Mouse (Mus musculus): ENCODE results near the gene Snx21. TPM values are rescaled to one million over a fixed set of nuclear protein-coding genes. Genes with fewer than 3 reads are reported as not detected.

Snx21 gene
- polyA plus RNA-seq, 1 experiment from 2014 or later, result 12.1 TPM

DNA sequence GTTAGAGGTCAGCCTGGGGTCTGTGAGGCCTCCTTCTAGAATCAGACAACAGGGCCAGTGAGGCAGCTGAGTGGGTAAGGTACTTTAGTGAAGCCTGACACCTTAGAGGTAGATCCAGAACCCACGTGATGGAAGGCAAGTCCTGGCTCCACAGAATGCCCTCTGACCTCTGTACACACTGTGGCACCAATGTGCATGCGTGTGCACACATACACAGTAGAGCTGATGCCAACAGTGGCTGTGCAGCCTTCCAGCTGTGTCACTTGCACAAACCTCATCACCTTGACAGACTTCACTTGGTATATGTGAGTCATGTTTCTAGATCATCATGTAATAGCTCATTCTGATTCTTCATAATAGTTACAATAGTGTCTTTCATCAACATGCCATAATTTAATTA, 33.2 kb upstream of the Snx21 start:
- no peak overlapping the region for H3K4me3 ChIP-seq (ENCODE audit: low read depth, low read length)
- no peaks in the 10 kb centered on the region for H3K27me3 ChIP-seq (ENCODE audit: control insufficient read depth, insufficient read depth, low read depth, low read length)
- no peaks in the 10 kb centered on the region for H3K9me3 ChIP-seq (replicated peaks; ENCODE audit: control insufficient read depth, low read length)
- no peak overlapping the region for H3K4me2 ChIP-seq (ENCODE audit: low read depth, low read length)
- no peak for ATAC-seq (ENCODE audit: low read depth)
- peaks cover 14% of the 10 kb centered on the region for H3K4me1 ChIP-seq (ENCODE audit: control insufficient read depth, low read depth, low read length)
- peaks cover 87% of the 10 kb centered on the region for H3K36me3 ChIP-seq (ENCODE audit: control insufficient read depth, insufficient read depth)
- 89% methylated on average over 2 of the region's 2 CpGs for WGBS (ENCODE audit: insufficient replicate concordance)
- H3K9ac ChIP-seq (ENCODE audit: low read depth, low read length), result no peak overlapping the region
- no peak overlapping the region for H3K27ac ChIP-seq (ENCODE audit: low read length)

DNA sequence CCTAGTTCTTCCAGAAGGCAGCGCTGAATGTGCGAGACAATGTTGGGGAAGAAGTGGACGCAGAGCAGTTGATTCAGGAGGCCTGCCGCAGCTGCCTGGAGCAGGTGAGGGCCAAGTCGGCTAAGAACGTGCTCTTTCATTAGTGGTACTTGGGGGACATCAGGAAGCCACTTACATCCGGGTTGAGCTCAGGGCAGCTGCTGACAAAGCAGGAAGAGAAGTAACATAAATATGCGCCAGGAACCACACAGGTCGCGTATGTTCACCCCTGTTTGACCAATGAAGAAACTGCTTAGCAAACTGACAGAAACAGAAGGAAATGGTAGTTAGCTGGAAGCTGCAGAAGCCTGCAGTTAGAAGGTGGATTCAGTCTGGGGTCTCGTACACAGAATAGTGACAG, 31.5 kb upstream of the Snx21 start:
- Histone ChIP-seq H3K27me3 (ENCODE audit: control insufficient read depth, insufficient read depth, low read depth, low read length) (no peaks in the 10 kb centered on the region), H3K9me3 (replicated peaks; ENCODE audit: control insufficient read depth, low read length) (no peaks in the 10 kb centered on the region), H3K4me3 (ENCODE audit: low read depth, low read length) (no peak overlapping the region), H3K9ac (ENCODE audit: low read depth, low read length) (no peak overlapping the region), H3K4me2 (ENCODE audit: low read depth, low read length) (no peak overlapping the region), H3K27ac (ENCODE audit: low read length) (0 out of 2 replicates have a peak overlapping the region, but pooled peaks have one; percentile 9), H3K36me3 (ENCODE audit: control insufficient read depth, insufficient read depth) (peaks cover 82% of the 10 kb centered on the region), H3K4me1 (ENCODE audit: control insufficient read depth, low read depth, low read length) (peaks cover 18% of the 10 kb centered on the region)
- 54% methylated on average over 11 of the region's 11 CpGs for WGBS (ENCODE audit: insufficient replicate concordance)
- ATAC-seq (ENCODE audit: low read depth), result no peak

DNA sequence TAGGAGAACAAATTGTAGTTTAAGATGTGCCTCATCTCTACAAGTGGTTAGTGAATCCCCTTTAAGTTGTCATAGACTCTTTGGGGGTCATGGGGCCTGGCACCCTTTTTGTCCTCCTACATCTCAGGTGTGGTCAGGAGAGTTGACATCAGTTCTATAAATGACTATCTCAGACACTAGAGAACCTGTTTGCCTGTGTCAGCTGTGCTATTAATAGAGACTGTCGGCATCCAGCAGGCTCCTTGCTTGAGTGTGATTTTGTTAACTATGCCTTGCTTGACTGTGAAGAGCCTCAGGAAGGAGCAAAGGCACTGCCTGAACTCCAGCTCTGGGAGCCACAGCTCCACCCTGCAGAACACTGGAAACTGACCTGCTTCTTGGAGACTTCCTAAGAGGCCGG, 30.8 kb upstream of the Snx21 start:
- H3K27me3 ChIP-seq (ENCODE audit: control insufficient read depth, insufficient read depth, low read depth, low read length), result no peaks in the 10 kb centered on the region
- H3K4me3 ChIP-seq (ENCODE audit: low read depth, low read length), result no peak overlapping the region
- H3K36me3 ChIP-seq (ENCODE audit: control insufficient read depth, insufficient read depth), result peaks cover 79% of the 10 kb centered on the region
- H3K4me2 ChIP-seq (ENCODE audit: low read depth, low read length), result no peak overlapping the region
- peaks cover 25% of the 10 kb centered on the region for H3K4me1 ChIP-seq (ENCODE audit: control insufficient read depth, low read depth, low read length)
- ATAC-seq (ENCODE audit: low read depth), result no peak
- H3K27ac ChIP-seq (ENCODE audit: low read length), result peak overlapping the region; percentile 35; the same call in 1 of the 2 replicates
- no peaks in the 10 kb centered on the region for H3K9me3 ChIP-seq (replicated peaks; ENCODE audit: control insufficient read depth, low read length)
- H3K9ac ChIP-seq (ENCODE audit: low read depth, low read length), result no peak overlapping the region
- WGBS (ENCODE audit: insufficient replicate concordance), result 84% methylated on average over 2 of the region's 2 CpGs

DNA sequence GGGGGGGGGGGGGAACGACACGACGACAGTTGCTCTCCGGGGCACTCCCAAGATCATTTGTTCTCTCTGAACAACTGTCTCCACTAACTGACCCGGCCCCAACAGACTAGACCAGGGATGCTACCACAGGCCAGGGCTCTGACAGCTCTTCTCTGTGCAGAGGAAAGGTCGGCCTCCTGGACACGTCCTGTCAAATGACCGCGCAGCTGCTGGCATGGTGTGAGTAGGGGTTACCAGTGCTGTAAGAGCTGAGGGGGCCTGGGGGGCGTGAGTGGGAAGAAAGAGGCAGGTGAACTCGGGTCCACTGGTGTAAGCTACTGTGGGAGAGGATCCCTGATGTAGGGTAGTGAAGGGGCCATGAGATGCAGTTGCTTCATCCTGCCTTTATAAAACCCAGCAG, 27.8 kb upstream of the Snx21 start:
- WGBS (ENCODE audit: insufficient replicate concordance), result 90% methylated on average over 8 of the region's 11 CpGs
- no peak for ATAC-seq (ENCODE audit: low read depth)
- Histone ChIP-seq H3K4me3 (ENCODE audit: low read depth, low read length) (no peak overlapping the region), H3K27ac (ENCODE audit: low read length) (peak overlapping the region; percentile 93), H3K9me3 (replicated peaks; ENCODE audit: control insufficient read depth, low read length) (no peaks in the 10 kb centered on the region), H3K9ac (ENCODE audit: low read depth, low read length) (peak overlapping the region; percentile 63), H3K36me3 (ENCODE audit: control insufficient read depth, insufficient read depth) (peaks cover 75% of the 10 kb centered on the region), H3K27me3 (ENCODE audit: control insufficient read depth, insufficient read depth, low read depth, low read length) (no peaks in the 10 kb centered on the region), H3K4me1 (ENCODE audit: control insufficient read depth, low read depth, low read length) (peaks cover 51% of the 10 kb centered on the region), H3K4me2 (ENCODE audit: low read depth, low read length) (no peak overlapping the region)

DNA sequence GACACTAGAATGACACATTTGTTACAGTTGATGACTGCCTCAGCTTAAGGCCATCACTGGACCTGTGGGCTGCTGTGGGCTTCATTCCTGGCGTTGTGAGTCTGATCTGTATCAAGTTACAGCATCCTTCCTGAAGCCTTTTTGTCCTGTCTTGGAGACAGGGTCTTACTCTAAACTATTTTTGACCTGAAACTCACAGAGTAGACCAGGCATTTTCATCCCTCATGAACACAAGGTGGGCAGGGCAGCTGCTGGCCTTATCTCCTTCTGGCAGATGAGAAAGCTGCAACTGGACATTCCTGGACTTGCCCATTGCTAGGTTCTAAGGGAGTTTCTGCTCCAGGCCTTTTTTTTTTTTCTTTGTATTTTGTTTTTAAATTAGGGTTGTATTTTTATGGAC, 26.9 kb upstream of the Snx21 start:
- Histone ChIP-seq H3K27me3 (ENCODE audit: control insufficient read depth, insufficient read depth, low read depth, low read length) (no peaks in the 10 kb centered on the region), H3K27ac (ENCODE audit: low read length) (peak overlapping the region; percentile 93), H3K4me3 (ENCODE audit: low read depth, low read length) (peak overlapping the region; percentile 2; the same call in 1 of the 2 replicates), H3K9me3 (replicated peaks; ENCODE audit: control insufficient read depth, low read length) (no peaks in the 10 kb centered on the region), H3K36me3 (ENCODE audit: control insufficient read depth, insufficient read depth) (peaks cover 76% of the 10 kb centered on the region), H3K4me2 (ENCODE audit: low read depth, low read length) (peak overlapping the region; percentile 55), H3K4me1 (ENCODE audit: control insufficient read depth, low read depth, low read length) (peaks cover 60% of the 10 kb centered on the region), H3K9ac (ENCODE audit: low read depth, low read length) (peak overlapping the region; percentile 63)
- 50% methylated on average over 1 of the region's 1 CpGs for WGBS (ENCODE audit: insufficient replicate concordance)
- ATAC-seq (ENCODE audit: low read depth), result peak; percentile 69

DNA sequence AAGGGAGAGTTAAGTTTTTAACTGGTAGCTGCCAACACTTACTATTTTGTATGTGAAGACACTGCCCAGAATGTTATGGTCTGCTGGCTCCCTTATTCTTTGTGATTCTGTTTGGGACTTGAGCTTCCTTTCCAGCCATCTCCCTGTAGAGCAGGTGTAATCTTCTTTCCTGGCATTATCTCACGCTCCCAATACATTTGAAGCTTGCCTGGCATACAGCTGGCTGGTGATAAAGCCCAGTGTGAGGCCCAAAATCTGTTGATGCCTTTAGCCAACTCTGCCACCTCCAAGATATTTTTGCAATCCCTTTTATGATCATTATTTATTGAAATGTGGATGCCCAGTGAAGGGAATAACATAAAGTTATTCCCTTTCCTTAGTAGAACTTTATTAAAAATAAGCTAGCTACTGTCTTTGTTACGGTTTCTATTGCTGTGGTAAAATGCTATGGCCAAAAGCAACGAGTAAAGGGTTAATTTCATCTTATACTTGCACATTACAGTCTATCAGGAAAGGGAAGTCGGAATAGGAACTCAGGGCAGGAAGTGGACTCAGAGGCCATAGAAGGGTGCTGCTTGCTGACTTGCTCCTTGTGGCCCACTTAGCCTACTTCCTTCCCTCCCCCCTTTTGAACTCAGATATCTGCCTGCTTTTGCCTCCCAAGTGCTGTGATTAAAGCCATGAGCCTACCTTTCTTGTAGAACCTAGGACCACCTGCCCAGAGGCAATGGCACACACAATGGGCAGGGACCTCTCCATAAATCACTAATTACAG, 25.4 kb upstream of the Snx21 start:
- no peaks in the 10 kb centered on the region for H3K9me3 ChIP-seq (replicated peaks; ENCODE audit: control insufficient read depth, low read length)
- peak; percentile 74 for ATAC-seq (ENCODE audit: low read depth)
- H3K4me1 ChIP-seq (ENCODE audit: control insufficient read depth, low read depth, low read length), result peaks cover 61% of the 10 kb centered on the region
- peak overlapping the region; percentile 50 for H3K9ac ChIP-seq (ENCODE audit: low read depth, low read length)
- H3K4me3 ChIP-seq (ENCODE audit: low read depth, low read length), result peak overlapping the region; percentile 5; the same call in 1 of the 2 replicates
- 33% methylated on average over 4 of the region's 4 CpGs for WGBS (ENCODE audit: insufficient replicate concordance)
- peaks cover 69% of the 10 kb centered on the region for H3K36me3 ChIP-seq (ENCODE audit: control insufficient read depth, insufficient read depth)
- no peaks in the 10 kb centered on the region for H3K27me3 ChIP-seq (ENCODE audit: control insufficient read depth, insufficient read depth, low read depth, low read length)
- H3K4me2 ChIP-seq (ENCODE audit: low read depth, low read length), result peak overlapping the region; percentile 55
- peak overlapping the region; percentile 93 for H3K27ac ChIP-seq (ENCODE audit: low read length)

DNA sequence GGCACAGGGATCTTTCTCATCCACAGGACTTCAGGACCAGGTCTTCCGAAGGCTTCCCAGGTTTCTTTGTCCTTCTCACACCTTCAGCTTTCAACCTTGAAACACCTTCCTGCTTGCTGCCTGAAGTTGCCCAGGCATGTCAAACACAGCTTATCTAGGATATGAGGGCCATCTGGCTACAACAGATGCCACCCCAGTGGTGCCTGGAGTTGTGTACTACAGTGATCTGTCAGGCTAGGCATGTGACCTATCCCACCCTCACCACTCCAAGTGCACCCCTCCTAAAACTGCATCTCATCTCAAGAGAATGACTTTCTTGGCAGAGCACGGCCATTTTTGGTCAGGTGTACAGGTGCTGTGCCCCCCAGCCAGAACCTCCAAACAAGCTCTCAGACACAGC, 24.1 kb upstream of the Snx21 start:
- peak overlapping the region; percentile 64 for H3K9ac ChIP-seq (ENCODE audit: low read depth, low read length)
- no peaks in the 10 kb centered on the region for H3K9me3 ChIP-seq (replicated peaks; ENCODE audit: control insufficient read depth, low read length)
- H3K4me3 ChIP-seq (ENCODE audit: low read depth, low read length), result peak overlapping the region; percentile 7; the same call in 1 of the 2 replicates
- no peaks in the 10 kb centered on the region for H3K27me3 ChIP-seq (ENCODE audit: control insufficient read depth, insufficient read depth, low read depth, low read length)
- peak overlapping the region; percentile 93 for H3K27ac ChIP-seq (ENCODE audit: low read length)
- H3K36me3 ChIP-seq (ENCODE audit: control insufficient read depth, insufficient read depth), result peaks cover 69% of the 10 kb centered on the region
- WGBS (ENCODE audit: insufficient replicate concordance), result 50% methylated on average over 2 of the region's 2 CpGs
- ATAC-seq (ENCODE audit: low read depth), result peak; percentile 93
- H3K4me1 ChIP-seq (ENCODE audit: control insufficient read depth, low read depth, low read length), result peaks cover 61% of the 10 kb centered on the region
- H3K4me2 ChIP-seq (ENCODE audit: low read depth, low read length), result peak overlapping the region; percentile 46

DNA sequence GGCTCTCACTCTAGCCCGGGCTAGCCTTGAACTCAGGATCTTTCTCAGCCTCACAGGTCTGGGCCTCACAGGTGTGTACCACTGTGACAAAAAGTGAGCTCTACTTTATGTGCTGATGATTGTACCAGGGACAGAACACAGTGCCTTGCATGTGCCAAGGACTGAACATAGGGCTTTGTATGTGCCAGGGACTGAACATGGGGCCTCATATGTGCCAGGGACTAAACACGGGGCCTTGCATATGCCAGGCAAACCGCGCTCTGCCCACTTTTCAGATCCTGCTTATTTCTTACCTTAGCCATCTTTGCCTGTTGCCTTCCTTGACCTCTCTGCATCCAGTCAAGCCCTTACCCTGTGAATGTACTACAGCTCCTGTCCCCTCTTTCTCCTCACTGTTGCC, 23.7 kb upstream of the Snx21 start:
- H3K9ac ChIP-seq (ENCODE audit: low read depth, low read length), result peak overlapping the region; percentile 64
- WGBS (ENCODE audit: insufficient replicate concordance), result 87% methylated on average over 4 of the region's 4 CpGs
- no peak for ATAC-seq (ENCODE audit: low read depth)
- H3K27me3 ChIP-seq (ENCODE audit: control insufficient read depth, insufficient read depth, low read depth, low read length), result no peaks in the 10 kb centered on the region
- peaks cover 61% of the 10 kb centered on the region for H3K4me1 ChIP-seq (ENCODE audit: control insufficient read depth, low read depth, low read length)
- H3K4me2 ChIP-seq (ENCODE audit: low read depth, low read length), result peak overlapping the region; percentile 46
- H3K9me3 ChIP-seq (replicated peaks; ENCODE audit: control insufficient read depth, low read length), result no peaks in the 10 kb centered on the region
- H3K36me3 ChIP-seq (ENCODE audit: control insufficient read depth, insufficient read depth), result peaks cover 68% of the 10 kb centered on the region
- peak overlapping the region; percentile 7; the same call in 1 of the 2 replicates for H3K4me3 ChIP-seq (ENCODE audit: low read depth, low read length)
- peak overlapping the region; percentile 93 for H3K27ac ChIP-seq (ENCODE audit: low read length)

DNA sequence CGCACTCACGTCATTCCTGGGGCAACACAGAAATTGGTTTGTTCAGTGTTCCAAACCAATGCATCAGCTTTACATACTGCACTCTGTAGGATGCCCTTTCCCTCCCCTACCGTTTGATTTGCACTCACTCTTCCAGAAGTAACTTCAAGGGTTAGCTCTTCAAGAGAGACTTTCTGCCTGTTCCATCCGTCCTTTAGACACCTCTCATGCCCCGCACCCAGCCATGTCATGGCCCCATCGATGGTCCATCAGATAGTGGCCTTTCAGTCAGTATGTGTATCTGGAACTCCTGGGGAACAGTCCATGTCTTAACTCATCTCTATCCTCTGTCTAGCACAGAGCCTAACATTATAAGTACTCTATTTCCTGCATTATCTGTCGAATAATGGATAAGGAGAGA, 23.0 kb upstream of the Snx21 start:
- peaks cover 69% of the 10 kb centered on the region for H3K36me3 ChIP-seq (ENCODE audit: control insufficient read depth, insufficient read depth)
- peak overlapping the region; percentile 93 for H3K27ac ChIP-seq (ENCODE audit: low read length)
- peak overlapping the region; percentile 64 for H3K9ac ChIP-seq (ENCODE audit: low read depth, low read length)
- no peaks in the 10 kb centered on the region for H3K27me3 ChIP-seq (ENCODE audit: control insufficient read depth, insufficient read depth, low read depth, low read length)
- H3K4me2 ChIP-seq (ENCODE audit: low read depth, low read length), result peak overlapping the region; percentile 46; the same call in 1 of the 2 replicates
- H3K4me3 ChIP-seq (ENCODE audit: low read depth, low read length), result no peak overlapping the region
- no peaks in the 10 kb centered on the region for H3K9me3 ChIP-seq (replicated peaks; ENCODE audit: control insufficient read depth, low read length)
- H3K4me1 ChIP-seq (ENCODE audit: control insufficient read depth, low read depth, low read length), result peaks cover 58% of the 10 kb centered on the region
- ATAC-seq (ENCODE audit: low read depth), result no peak
- WGBS (ENCODE audit: insufficient replicate concordance), result 78% methylated on average over 7 of the region's 7 CpGs

Data from liver, embryonic 16.5 days (tissue).